Mouse (Mus musculus): ENCODE data around the gene Gon7.

The Gon7 gene

DNA sequence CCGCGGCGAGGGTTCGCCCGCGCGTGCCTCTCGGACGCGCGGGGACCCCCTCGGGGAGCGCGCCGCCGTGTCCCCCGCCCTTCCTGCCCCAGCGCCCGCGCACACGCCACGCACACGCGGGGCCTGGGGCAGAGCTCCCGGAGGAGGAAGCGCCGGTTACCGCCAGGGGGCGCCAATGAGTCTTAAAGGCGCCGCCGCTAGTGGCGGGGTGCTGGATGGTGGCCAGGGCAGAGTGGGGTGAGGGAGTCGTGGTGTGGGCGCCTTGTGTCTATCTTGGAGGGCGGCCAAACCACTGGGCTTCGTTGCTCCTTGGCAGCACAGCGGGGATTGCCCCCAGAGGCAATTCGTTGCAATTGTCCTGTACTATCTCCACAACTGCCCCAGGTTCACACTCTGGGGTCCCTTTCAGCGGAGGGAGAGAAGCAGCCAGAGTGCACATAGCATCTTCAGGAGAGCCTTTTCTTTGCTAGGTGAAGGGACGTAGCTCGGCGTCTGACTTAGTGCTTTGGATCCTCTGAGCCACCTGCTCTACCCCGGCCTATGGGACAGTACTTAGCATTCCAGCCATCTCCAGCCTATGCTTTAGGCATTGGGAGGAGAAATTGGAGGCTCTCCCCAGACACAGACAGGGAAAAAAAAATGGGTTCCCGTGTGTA lies 52.3 kb downstream of the Gon7 start:
- peak; percentile 90 for DNase-seq

- peak; percentile 66 for DNase-seq
Measured at GRCm38 (mm10) chr12:102704457-102705198, 53.0 kb downstream of the Gon7 start, which contains the start of gene Itpk1. Itpk1 (minus strand) TSS chr12:102704930.

- peak; percentile 39 for DNase-seq
Measured at GRCm38 (mm10) chr12:102703921-102704408, 53.6 kb downstream of the Gon7 start.

GRCm38 (mm10) chr12:102703441-102703840 lies 54.2 kb downstream of the Gon7 start:
- no peak for DNase-seq
